Mouse (Mus musculus) 416B (cell line): ENCODE measurements around the gene Itpr3.
A peak's percentile ranks its signal among the peaks of the same experiment; 100 is the strongest.

Source experiments
- DNase-seq: peaks from one replicate; pipeline ENCODE4 v3.0.0; 2011; ENCODE audit warnings: low read depth

The Itpr3 gene

GRCm38 (mm10) chr17:27144152-27144551 lies 87.0 kb downstream of the Itpr3 start:
- DNase-seq, result peak; percentile 21

- no peak for DNase-seq
Measured at GRCm38 (mm10) chr17:27146323-27146923, 89.3 kb downstream of the Itpr3 start.

- DNase-seq, result no peak
Measured at GRCm38 (mm10) chr17:27150871-27151270, 93.8 kb downstream of the Itpr3 start.

GRCm38 (mm10) chr17:27151411-27151810 lies 94.3 kb downstream of the Itpr3 start:
- DNase-seq, result peak; percentile 31

GRCm38 (mm10) chr17:27152976-27153723 lies 96.0 kb downstream of the Itpr3 start:
- peak; percentile 41 for DNase-seq

- DNase-seq, result no peak
Measured at GRCm38 (mm10) chr17:27153773-27154193, 96.7 kb downstream of the Itpr3 start.

- no peak for DNase-seq
Measured at GRCm38 (mm10) chr17:27154256-27154655, 97.2 kb downstream of the Itpr3 start.

- DNase-seq, result no peak
Measured at GRCm38 (mm10) chr17:27154881-27155280, 97.8 kb downstream of the Itpr3 start.

- no peak for DNase-seq
Measured at GRCm38 (mm10) chr17:27155752-27156151, 98.6 kb downstream of the Itpr3 start.

GRCm38 (mm10) chr17:27158439-27158838 lies 101.3 kb downstream of the Itpr3 start:
- DNase-seq, result no peak

- DNase-seq, result no peak
Measured at GRCm38 (mm10) chr17:27159169-27159568, 102.1 kb downstream of the Itpr3 start.

GRCm38 (mm10) chr17:27160905-27161304 lies 103.8 kb downstream of the Itpr3 start:
- DNase-seq, result no peak

- peak; percentile 28 for DNase-seq
Measured at GRCm38 (mm10) chr17:27165054-27165773, 108.1 kb downstream of the Itpr3 start.

- DNase-seq, result no peak
Measured at GRCm38 (mm10) chr17:27166901-27167300, 109.8 kb downstream of the Itpr3 start.

GRCm38 (mm10) chr17:27167545-27167944 lies 110.4 kb downstream of the Itpr3 start, which contains the start of gene Ip6k3:
Ip6k3 (minus strand) TSS chr17:27167795.
- no peak for DNase-seq

- no peak for DNase-seq
Measured at GRCm38 (mm10) chr17:27168569-27168968, 111.5 kb downstream of the Itpr3 start.

GRCm38 (mm10) chr17:27169952-27170695 lies 113.0 kb downstream of the Itpr3 start:
- no peak for DNase-seq

- no peak for DNase-seq
Measured at GRCm38 (mm10) chr17:27171121-27171520, 114.0 kb downstream of the Itpr3 start.
